24 mouse cellular contexts compared by ENCODE assay signal in genomic region chr1:121735113-121735719, GRCm38 (mm10).
DNase-seq lines count a peak whose midpoint lies in the region; ATAC-seq and TF ChIP-seq lines count a peak whose summit lies in the region.
"Had no signal": no experiment of that assay in that cellular context is flagged by ENCODE, and none has a peak within 500 bp of the region (broad histone marks: within the 10 kb centered on the region; RNA-seq: fewer than 3 reads in every experiment).

No protein-coding gene starts in this region.

- H3K4me2 ChIP-seq in forebrain, postnatal 0 days (ENCODE audit: low read depth), result no peak overlapping the region
- no peak overlapping the region for H3K4me2 ChIP-seq in forebrain, embryonic 12.5 days
- H3K4me2 ChIP-seq in limb, embryonic 12.5 days, result no peak overlapping the region
- H3K4me2 ChIP-seq in midbrain, embryonic 12.5 days (replicated peaks), result peak overlapping the region; percentile 30
- H3K4me2 ChIP-seq: liver, embryonic 15.5 days; lung, embryonic 15.5 days; neural tube, embryonic 15.5 days had no signal

- DNase-seq in forebrain, postnatal 0 days, result no peak
- DNase-seq in limb, embryonic 10.5 days (ENCODE audit: low spot score), result no peak
- DNase-seq in lung, postnatal 14 days, result no peak
- no peak for DNase-seq in layer of hippocampus, postnatal 25 days (ENCODE audit: extremely low spot score in 1 of 2, low spot score in 1 of 2)
- DNase-seq: adrenal gland, postnatal 14 days; cerebellum, adult 11-12 months; cerebellum, postnatal 14 days; heart, postnatal 4 days; kidney, adult 9 months; kidney, postnatal 36 days; liver; right cerebral cortex, adult 18-20 months; right cerebral cortex, postnatal 4 days; thymus, postnatal 36 days had no signal

- no peak for TF ChIP-seq CTCF in forebrain, postnatal 0 days (IDR thresholded peaks at IDR 0.05; ENCODE audit: low read depth)

- H3K36me3 ChIP-seq in forebrain, postnatal 0 days (ENCODE audit: insufficient read depth), result no peaks in the 10 kb centered on the region
- H3K36me3 ChIP-seq in forebrain, embryonic 12.5 days (replicated peaks), result no peaks in the 10 kb centered on the region
- no peaks in the 10 kb centered on the region for H3K36me3 ChIP-seq in limb, embryonic 12.5 days
- H3K36me3 ChIP-seq in limb, embryonic 10.5 days, result no peaks in the 10 kb centered on the region
- no peaks in the 10 kb centered on the region for H3K36me3 ChIP-seq in midbrain, embryonic 12.5 days
- H3K36me3 ChIP-seq: forebrain, embryonic 10.5 days; liver, embryonic 15.5 days; lung, embryonic 15.5 days; neural tube, embryonic 15.5 days had no signal

- H3K4me3 ChIP-seq in forebrain, postnatal 0 days (ENCODE audit: low read depth, low read length), result no peak overlapping the region
- H3K4me3 ChIP-seq in forebrain, embryonic 12.5 days (replicated peaks), result no peak overlapping the region
- no peak overlapping the region for H3K4me3 ChIP-seq in limb, embryonic 12.5 days (replicated peaks)
- no peak overlapping the region for H3K4me3 ChIP-seq in limb, embryonic 10.5 days
- H3K4me3 ChIP-seq in midbrain, embryonic 12.5 days, result no peak overlapping the region
- H3K4me3 ChIP-seq: forebrain, embryonic 10.5 days; liver, embryonic 15.5 days; lung, embryonic 15.5 days; neural tube, embryonic 15.5 days had no signal

- 59% methylated on average over 11 of the region's 11 CpGs for WGBS in forebrain, postnatal 0 days
- 69% methylated on average over 11 of the region's 11 CpGs for WGBS in forebrain, embryonic 12.5 days
- WGBS in limb, embryonic 12.5 days, result 50% methylated on average over 11 of the region's 11 CpGs
- 81% methylated on average over 11 of the region's 11 CpGs for WGBS in limb, embryonic 10.5 days
- 50% methylated on average over 11 of the region's 11 CpGs for WGBS in midbrain, embryonic 12.5 days

- no peaks in the 10 kb centered on the region for H3K27me3 ChIP-seq in forebrain, postnatal 0 days (ENCODE audit: insufficient read depth, low read length)
- H3K27me3 ChIP-seq in forebrain, embryonic 12.5 days, result no peaks in the 10 kb centered on the region
- no peaks in the 10 kb centered on the region for H3K27me3 ChIP-seq in limb, embryonic 12.5 days
- H3K27me3 ChIP-seq in limb, embryonic 10.5 days (ENCODE audit: low read depth, poor library complexity, severe bottlenecking), result no peaks in the 10 kb centered on the region
- H3K27me3 ChIP-seq in midbrain, embryonic 12.5 days, result no peaks in the 10 kb centered on the region
- H3K27me3 ChIP-seq: liver, embryonic 15.5 days; lung, embryonic 15.5 days; neural tube, embryonic 15.5 days had no signal

- no peak overlapping the region for H3K9ac ChIP-seq in forebrain, postnatal 0 days
- H3K9ac ChIP-seq in forebrain, embryonic 12.5 days, result no peak overlapping the region
- no peak overlapping the region for H3K9ac ChIP-seq in limb, embryonic 12.5 days (replicated peaks)
- no peak overlapping the region for H3K9ac ChIP-seq in midbrain, embryonic 12.5 days (replicated peaks)
- H3K9ac ChIP-seq: liver, embryonic 15.5 days; lung, embryonic 15.5 days; neural tube, embryonic 15.5 days had no signal

- peak; percentile 32 for ATAC-seq in forebrain, postnatal 0 days
- ATAC-seq in forebrain, embryonic 12.5 days (ENCODE audit: low FRiP score), result no peak
- 0 out of 2 replicates have a peak, but pooled peaks have one; percentile 42 for ATAC-seq in limb, embryonic 12.5 days (ENCODE audit: insufficient number of reproducible peaks, insufficient read depth, low FRiP score, low TSS enrichment, low read depth)
- ATAC-seq in midbrain, embryonic 12.5 days (ENCODE audit: low FRiP score, low read depth), result peak; percentile 80
- ATAC-seq in inflammation-experienced regulatory T-cells, adult 6 months, result no peak
- ATAC-seq: CD4-positive, CD25-positive, alpha-beta regulatory T cell, adult 4 months; intestine, embryonic 16.5 days had no signal

- 0 out of 2 replicates have a peak, but pooled peaks cover 5% of the 10 kb centered on the region for H3K4me1 ChIP-seq in forebrain, postnatal 0 days (ENCODE audit: insufficient read depth)
- peaks cover 12% of the 10 kb centered on the region for H3K4me1 ChIP-seq in forebrain, embryonic 12.5 days
- peaks cover 5% of the 10 kb centered on the region; the same call in 1 of the 2 replicates for H3K4me1 ChIP-seq in limb, embryonic 12.5 days (replicated peaks)
- H3K4me1 ChIP-seq in limb, embryonic 10.5 days, result no peaks in the 10 kb centered on the region
- H3K4me1 ChIP-seq in midbrain, embryonic 12.5 days, result peaks cover 12% of the 10 kb centered on the region; the same call in 1 of the 2 replicates
- H3K4me1 ChIP-seq: forebrain, embryonic 10.5 days; liver, embryonic 15.5 days; lung, embryonic 15.5 days; neural tube, embryonic 15.5 days had no signal

- no peaks in the 10 kb centered on the region for H3K9me3 ChIP-seq in forebrain, postnatal 0 days (ENCODE audit: low read length)
- no peaks in the 10 kb centered on the region for H3K9me3 ChIP-seq in forebrain, embryonic 12.5 days
- no peaks in the 10 kb centered on the region for H3K9me3 ChIP-seq in limb, embryonic 12.5 days
- H3K9me3 ChIP-seq in limb, embryonic 10.5 days (replicated peaks), result no peaks in the 10 kb centered on the region
- H3K9me3 ChIP-seq in midbrain, embryonic 12.5 days, result no peaks in the 10 kb centered on the region
- H3K9me3 ChIP-seq: forebrain, embryonic 10.5 days; liver, embryonic 15.5 days; lung, embryonic 15.5 days; neural tube, embryonic 15.5 days had no signal

- no peak overlapping the region; the same call in 1 of the 2 replicates for H3K27ac ChIP-seq in forebrain, postnatal 0 days (ENCODE audit: low read depth, low read length)
- H3K27ac ChIP-seq in forebrain, embryonic 12.5 days, result no peak overlapping the region
- no peak overlapping the region for H3K27ac ChIP-seq in limb, embryonic 12.5 days
- H3K27ac ChIP-seq in limb, embryonic 10.5 days, result no peak overlapping the region
- 0 out of 2 replicates have a peak overlapping the region, but pooled peaks have one; percentile 61 for H3K27ac ChIP-seq in midbrain, embryonic 12.5 days (replicated peaks)
- H3K27ac ChIP-seq: forebrain, embryonic 10.5 days; liver, embryonic 15.5 days; lung, embryonic 15.5 days; neural tube, embryonic 15.5 days had no signal

Comparison
In these comparisons a context has a peak if more than half of its experiments do, and no peak if none do; other contexts are left out.
1. ATAC-seq: peak in forebrain, postnatal 0 days (single experiment), limb, embryonic 12.5 days (single experiment) and midbrain, embryonic 12.5 days (single experiment); none in forebrain, embryonic 12.5 days (single experiment) and inflammation-experienced regulatory T-cells, adult 6 months (single experiment).